Mouse (Mus musculus) liver, embryonic 14.5 days (tissue): ENCODE results near the gene Myl10.

Experiments
- CTCF ChIP-seq: IDR thresholded peaks from 2 replicates; pipeline ENCODE4 v1.5.1; 2016; ENCODE audit warnings: antibody characterized with exemption, low read depth, control low read depth
- EP300 ChIP-seq: IDR thresholded peaks from 2 replicates; pipeline ENCODE4 v1.6.1; 2016; ENCODE audit warnings: antibody characterized with exemption, low read depth

DNA sequence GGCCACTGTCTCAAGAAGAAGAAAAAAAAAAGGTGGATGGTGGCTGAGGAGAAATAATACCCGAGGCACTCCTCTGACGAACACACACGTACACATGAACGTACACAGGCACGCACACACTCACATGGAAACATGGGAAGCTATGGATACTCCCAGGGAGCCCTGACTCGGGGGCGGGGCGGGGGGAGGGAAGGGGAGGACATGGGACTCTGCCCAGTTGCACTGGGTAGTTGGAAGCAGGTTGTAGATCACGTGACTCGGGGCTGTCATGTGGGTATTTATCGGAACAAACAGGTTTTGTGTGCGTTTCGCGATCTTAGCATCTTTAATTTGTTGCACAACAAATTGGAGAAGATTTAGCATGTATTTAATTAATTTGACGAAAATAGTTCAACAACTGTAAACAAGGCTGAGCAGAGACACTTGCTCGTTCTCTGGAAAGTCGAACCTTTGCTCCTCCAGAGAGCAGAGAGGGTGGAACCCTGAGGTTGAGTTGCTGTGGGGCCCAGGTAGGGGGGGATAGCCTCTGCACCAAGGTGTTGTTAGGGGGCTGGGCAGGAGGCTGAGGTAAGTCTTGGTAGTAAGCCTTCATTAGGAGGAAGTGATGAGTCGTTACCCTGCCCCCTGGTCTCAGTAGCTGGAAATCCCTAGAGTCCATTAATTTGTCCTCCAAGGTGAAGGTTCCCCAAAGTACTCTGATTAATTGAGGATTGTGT is 16.5 kb upstream of the Myl10 start:
- no peak for TF ChIP-seq CTCF
- no peak for TF ChIP-seq EP300
